Mouse (Mus musculus): Measurements from ENCODE around the gene Olfr76.
A peak's percentile ranks its signal among the peaks of the same experiment; 100 is the strongest.
"Not testable (repeated sequence)": the region's sequence is repeated elsewhere in the genome, so short reads cannot be mapped to it uniquely, and the experiment has no call there.

Olfr76 gene

GRCm38 (mm10) chr19:12123103-12123502 lies at the start of gene Olfr76:
TSS of gene Olfr76 (minus strand) at chr19:12123203.
- DNase-seq, result no peak

GRCm38 (mm10) chr19:12170062-12170599 lies 47.1 kb upstream of the Olfr76 start, which contains the start of gene Olfr1555-ps1:
TSS of gene Olfr1555-ps1 (minus strand) at chr19:12170112.
- DNase-seq, result not testable (repeated sequence)

- DNase-seq, result no peak
Observed at GRCm38 (mm10) chr19:12145452-12145851, 22.4 kb upstream of the Olfr76 start.

- no peak for DNase-seq
Observed at GRCm38 (mm10) chr19:12143356-12143755, 20.4 kb upstream of the Olfr76 start.

- peak in 1 of 2 experiments; percentile 3 for DNase-seq
Observed at GRCm38 (mm10) chr19:12134289-12134688, 11.3 kb upstream of the Olfr76 start.

- DNase-seq, result no peak
Observed at GRCm38 (mm10) chr19:12116464-12116863, 6.5 kb downstream of the Olfr76 start.

GRCm38 (mm10) chr19:12115797-12116196 lies 7.2 kb downstream of the Olfr76 start, which contains the start of gene Olfr1428:
TSS of gene Olfr1428 (minus strand) at chr19:12115897.
- no peak for DNase-seq

- no peak for DNase-seq
Observed at GRCm38 (mm10) chr19:12113807-12114206, 9.2 kb downstream of the Olfr76 start.

GRCm38 (mm10) chr19:12104541-12104940 lies 18.5 kb downstream of the Olfr76 start:
- no peak for DNase-seq

- DNase-seq, result no peak
Observed at GRCm38 (mm10) chr19:12103234-12103633, 19.8 kb downstream of the Olfr76 start, which contains the start of gene Olfr1427. TSS of gene Olfr1427 (minus strand) at chr19:12103334.

GRCm38 (mm10) chr19:12091913-12092312 lies 31.1 kb downstream of the Olfr76 start, which contains the start of gene Olfr1426:
TSS of gene Olfr1426 (minus strand) at chr19:12092013.
- no peak for DNase-seq

- not testable (repeated sequence) for DNase-seq
Observed at GRCm38 (mm10) chr19:12077631-12078030, 45.4 kb downstream of the Olfr76 start, which contains the start of gene Olfr1425. TSS of gene Olfr1425 (minus strand) at chr19:12077731.

- DNase-seq, result not testable (repeated sequence)
Observed at GRCm38 (mm10) chr19:12069546-12069945, 53.5 kb downstream of the Olfr76 start.

Data from kidney, postnatal 4 days (tissue).